Mouse (Mus musculus): Measurements from ENCODE around the gene Ptms. TPM values are rescaled to one million over a fixed set of nuclear protein-coding genes. Genes with fewer than 3 reads are reported as not detected.

Gene Ptms
- polyA plus RNA-seq (2012; rRNA removed) = 1,595 and 1,797 TPM in 2 replicates

DNA sequence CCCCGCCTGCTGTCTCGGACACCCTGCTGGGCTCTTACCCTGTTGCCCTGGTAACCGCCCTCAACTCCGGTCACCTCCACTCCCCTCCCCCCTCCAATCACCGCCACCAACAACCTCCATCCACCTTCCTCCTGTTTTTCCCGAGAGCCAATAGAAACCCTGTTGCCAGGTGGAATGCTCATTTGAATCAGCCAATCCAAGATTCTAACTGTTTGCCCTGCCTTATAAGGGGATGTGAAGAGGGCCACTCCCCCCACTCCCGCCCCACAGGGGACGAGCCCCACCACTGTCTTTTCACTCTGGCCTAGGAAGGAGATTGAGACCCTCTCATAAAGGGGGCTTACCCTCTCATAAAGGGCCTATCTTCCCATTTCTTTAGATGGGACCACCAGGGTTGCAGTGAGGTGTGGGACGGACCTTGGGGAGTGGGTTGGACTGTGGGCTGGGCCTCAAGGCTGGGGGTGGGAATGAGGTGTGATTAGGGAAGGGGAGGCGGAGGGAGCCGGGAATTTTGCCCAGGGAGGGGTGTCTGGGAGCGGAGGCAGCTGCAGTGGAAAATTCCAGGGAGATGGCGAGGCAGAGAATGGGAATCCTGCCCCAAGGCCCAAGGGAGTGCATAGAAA is at the start of gene Ptms:
Ptms (minus strand) TSS at position 409 of the 623 bp plus-strand sequence.
- peak; percentile 67 for DNase-seq
- Histone ChIP-seq H3K4me3 (ENCODE audit: control insufficient read depth, insufficient read depth, low read length) (peak within 1 kb of the TSS; percentile 36), H3K36me3 (ENCODE audit: control insufficient read depth, insufficient read depth, low read length) (peaks cover under 1% of the 10 kb centered on the region), H3K27me3 (ENCODE audit: control insufficient read depth, insufficient read depth, low read length) (no peaks in the 10 kb centered on the region), H3K4me1 (replicated peaks; ENCODE audit: control insufficient read depth, insufficient read depth, low read length) (peaks cover 43% of the 10 kb centered on the region), H3K27ac (ENCODE audit: control insufficient read depth, insufficient read depth, low read length) (peak within 1 kb of the TSS; percentile 26; the same call in 1 of the 2 replicates)
- TF ChIP-seq POLR2A (IDR thresholded peaks at IDR 0.05; ENCODE audit: control insufficient read depth, extremely low read depth, insufficient read depth, low read length, poor library complexity) = 0 out of 2 replicates have a peak, but pooled peaks have one; percentile 33
- no peak for TF ChIP-seq CTCF (IDR thresholded peaks at IDR 0.05; ENCODE audit: borderline replicate concordance, control insufficient read depth, extremely low read depth, insufficient read depth, low read length, poor library complexity)
- WGBS = 27% methylated on average over 13 of the region's 13 CpGs

DNA sequence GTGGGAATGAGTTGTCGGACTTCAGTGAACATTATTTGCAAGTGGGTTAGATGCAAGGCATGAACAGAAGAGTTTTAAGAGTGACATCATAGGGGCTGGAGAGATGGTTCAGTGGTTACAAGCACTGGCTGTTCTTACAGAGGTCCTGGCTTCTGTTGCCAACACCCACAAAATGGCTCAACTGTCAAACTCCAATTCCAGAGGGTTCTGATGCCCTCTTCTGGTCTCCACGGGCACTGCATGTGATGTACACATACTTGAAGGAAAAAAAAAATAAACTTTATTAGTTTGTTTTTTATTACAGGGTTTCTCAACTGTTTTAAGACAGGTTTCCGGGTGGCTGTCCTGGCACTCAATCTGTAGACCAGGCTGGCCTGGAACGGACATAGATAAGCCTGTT is 47.9 kb upstream of the Ptms start:
- peak; percentile 53 for DNase-seq
- Histone ChIP-seq H3K4me3 (ENCODE audit: control insufficient read depth, insufficient read depth, low read length) (no peak overlapping the region), H3K4me1 (replicated peaks; ENCODE audit: control insufficient read depth, insufficient read depth, low read length) (peaks cover 7% of the 10 kb centered on the region), H3K27ac (ENCODE audit: control insufficient read depth, insufficient read depth, low read length) (no peak overlapping the region), H3K27me3 (ENCODE audit: control insufficient read depth, insufficient read depth, low read length) (no peaks in the 10 kb centered on the region), H3K36me3 (ENCODE audit: control insufficient read depth, insufficient read depth, low read length) (no peaks in the 10 kb centered on the region)
- TF ChIP-seq CTCF (IDR thresholded peaks at IDR 0.05; ENCODE audit: borderline replicate concordance, control insufficient read depth, extremely low read depth, insufficient read depth, low read length, poor library complexity) (no peak), POLR2A (IDR thresholded peaks at IDR 0.05; ENCODE audit: control insufficient read depth, extremely low read depth, insufficient read depth, low read length, poor library complexity) (no peak)
- WGBS = 90% methylated on average over 4 of the region's 4 CpGs

DNA sequence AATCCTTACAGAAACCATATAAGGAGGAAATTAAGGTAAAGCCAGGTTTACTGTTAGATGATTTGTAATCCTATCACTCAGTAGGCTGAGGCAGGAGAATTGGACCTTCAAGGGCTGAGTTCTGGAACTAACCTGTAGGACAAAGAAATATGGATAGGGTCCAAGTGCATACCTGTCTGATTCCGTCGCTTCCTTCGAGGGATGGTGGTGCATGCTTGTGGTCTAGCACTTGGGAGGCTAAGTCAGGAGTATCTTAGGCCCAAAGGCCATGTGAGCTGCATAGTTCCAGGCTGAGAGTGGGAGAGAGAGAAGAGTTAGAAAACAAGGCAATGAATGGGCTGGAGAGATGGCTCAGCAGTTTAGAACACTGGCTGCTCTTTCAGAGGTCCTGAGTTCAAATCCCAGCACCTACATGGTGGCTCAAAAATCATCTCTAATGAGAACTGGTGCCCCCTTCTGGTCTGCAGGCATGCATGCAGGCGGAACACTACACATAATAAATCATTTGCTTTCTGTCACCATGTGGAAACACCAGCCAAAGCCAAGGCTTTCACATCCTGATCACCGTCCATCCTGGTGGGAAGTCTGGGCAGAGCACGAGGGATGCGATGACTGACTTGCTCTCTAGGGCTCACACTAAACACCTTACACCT is 46.7 kb upstream of the Ptms start:
- TF ChIP-seq POLR2A (IDR thresholded peaks at IDR 0.05; ENCODE audit: control insufficient read depth, extremely low read depth, insufficient read depth, low read length, poor library complexity) (no peak), CTCF (IDR thresholded peaks at IDR 0.05; ENCODE audit: borderline replicate concordance, control insufficient read depth, extremely low read depth, insufficient read depth, low read length, poor library complexity) (no peak)
- WGBS = 96% methylated on average over 7 of the region's 7 CpGs
- peak; percentile 35 for DNase-seq
- Histone ChIP-seq H3K27me3 (ENCODE audit: control insufficient read depth, insufficient read depth, low read length) (no peaks in the 10 kb centered on the region), H3K36me3 (ENCODE audit: control insufficient read depth, insufficient read depth, low read length) (no peaks in the 10 kb centered on the region), H3K4me3 (ENCODE audit: control insufficient read depth, insufficient read depth, low read length) (no peak overlapping the region), H3K27ac (ENCODE audit: control insufficient read depth, insufficient read depth, low read length) (no peak overlapping the region), H3K4me1 (replicated peaks; ENCODE audit: control insufficient read depth, insufficient read depth, low read length) (peaks cover 7% of the 10 kb centered on the region)

DNA sequence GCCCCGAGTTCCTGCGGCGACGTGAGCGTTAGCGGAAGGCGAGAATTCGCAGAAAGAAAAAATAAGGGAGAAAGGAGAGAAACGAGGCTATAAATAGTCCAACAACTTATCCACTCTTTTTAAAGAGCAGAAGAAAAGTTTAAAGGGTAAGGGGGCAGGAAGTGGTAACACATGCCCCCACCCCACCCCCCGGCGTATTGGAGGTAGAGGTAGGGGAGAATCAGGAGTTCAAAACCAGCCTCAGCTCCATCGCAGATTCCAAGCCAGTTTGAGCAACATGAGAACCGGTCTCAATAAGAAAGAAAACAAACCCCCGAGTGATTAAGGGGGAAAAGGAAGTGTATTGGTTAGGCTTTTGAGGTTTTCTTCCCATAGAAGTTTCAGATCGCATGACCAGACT is 45.8 kb upstream of the Ptms start:
- no peak for TF ChIP-seq POLR2A (IDR thresholded peaks at IDR 0.05; ENCODE audit: control insufficient read depth, extremely low read depth, insufficient read depth, low read length, poor library complexity)
- no peak for TF ChIP-seq CTCF (IDR thresholded peaks at IDR 0.05; ENCODE audit: borderline replicate concordance, control insufficient read depth, extremely low read depth, insufficient read depth, low read length, poor library complexity)
- H3K4me1 ChIP-seq (replicated peaks; ENCODE audit: control insufficient read depth, insufficient read depth, low read length) = peaks cover 7% of the 10 kb centered on the region

DNA sequence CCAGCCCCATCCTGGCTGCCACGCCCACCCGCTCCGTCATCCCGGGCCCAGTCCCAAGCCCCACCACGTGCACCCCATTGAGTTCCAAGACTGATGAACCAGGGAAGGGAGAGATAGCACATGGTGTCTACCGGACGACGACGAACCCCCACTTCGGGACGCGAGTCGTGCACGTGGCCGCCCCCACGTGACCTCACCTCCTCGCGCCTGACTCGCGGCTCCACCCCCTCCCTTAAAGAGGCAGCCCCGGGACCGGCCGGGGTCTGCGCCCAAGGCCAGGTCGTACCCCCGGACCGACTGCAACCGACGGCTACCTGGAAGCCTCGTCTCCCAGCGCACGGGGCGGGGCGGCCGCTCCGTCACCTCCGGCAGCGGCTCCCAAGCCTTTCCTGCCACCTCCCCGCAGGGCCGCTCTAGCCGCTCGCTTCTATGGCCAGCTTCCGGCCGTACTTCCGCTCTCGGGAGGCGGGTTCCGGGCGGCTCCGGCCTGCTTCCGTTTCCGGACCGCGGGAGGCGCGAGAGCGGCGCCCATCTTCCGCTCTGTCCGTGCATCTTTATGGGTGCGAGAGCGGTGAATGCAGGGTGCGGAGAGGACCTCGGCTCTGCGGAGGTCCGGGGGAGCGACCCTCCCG is 45.3 kb upstream of the Ptms start, which contains the start of gene Cops7a:
Cops7a (minus strand) TSS at position 451 of the 632 bp plus-strand sequence.
- peaks cover 7% of the 10 kb centered on the region for H3K4me1 ChIP-seq (replicated peaks; ENCODE audit: control insufficient read depth, insufficient read depth, low read length)
- WGBS = under 1% methylated on average over 68 of the region's 68 CpGs
- 0 out of 2 replicates have a peak, but pooled peaks have one; percentile 40 for TF ChIP-seq CTCF (IDR thresholded peaks at IDR 0.05; ENCODE audit: borderline replicate concordance, control insufficient read depth, extremely low read depth, insufficient read depth, low read length, poor library complexity)
- TF ChIP-seq POLR2A (IDR thresholded peaks at IDR 0.05; ENCODE audit: control insufficient read depth, extremely low read depth, insufficient read depth, low read length, poor library complexity) = peak; percentile 92

More for the DNA sequence above, 45.8 kb upstream of the Ptms start:
- Histone ChIP-seq H3K27ac (ENCODE audit: control insufficient read depth, insufficient read depth, low read length) (peak overlapping the region; percentile 86), H3K36me3 (ENCODE audit: control insufficient read depth, insufficient read depth, low read length) (no peaks in the 10 kb centered on the region), H3K4me3 (ENCODE audit: control insufficient read depth, insufficient read depth, low read length) (peak overlapping the region; percentile 55), H3K27me3 (ENCODE audit: control insufficient read depth, insufficient read depth, low read length) (no peaks in the 10 kb centered on the region)
- DNase-seq = no peak
- whole genome bisulfite sequencing = under 1% methylated on average over 15 of the region's 15 CpGs

DNA sequence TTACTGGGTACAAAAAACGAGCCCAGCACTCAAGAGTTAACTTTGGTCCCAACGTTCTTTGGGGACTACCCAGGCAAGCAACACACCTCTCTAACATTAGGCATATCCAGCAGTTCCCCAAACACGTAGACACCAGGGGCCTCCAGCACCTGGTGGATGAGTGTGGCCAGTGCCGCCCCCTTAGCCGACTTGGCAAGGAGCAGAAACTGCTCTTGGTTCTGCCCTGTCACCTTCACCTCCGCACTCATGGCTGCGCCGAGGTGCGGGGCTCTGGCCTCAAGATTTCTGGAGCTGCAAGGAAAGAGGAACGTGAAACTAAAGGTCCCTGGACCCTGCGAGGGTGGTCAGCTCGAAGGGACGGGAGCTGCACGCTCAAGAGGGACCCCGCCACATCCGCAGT is 44.7 kb upstream of the Ptms start:
- no peak for DNase-seq
- 7% methylated on average over 16 of the region's 16 CpGs for WGBS
- no peak for TF ChIP-seq POLR2A (IDR thresholded peaks at IDR 0.05; ENCODE audit: control insufficient read depth, extremely low read depth, insufficient read depth, low read length, poor library complexity)
- no peak for TF ChIP-seq CTCF (IDR thresholded peaks at IDR 0.05; ENCODE audit: borderline replicate concordance, control insufficient read depth, extremely low read depth, insufficient read depth, low read length, poor library complexity)
- H3K27ac ChIP-seq (ENCODE audit: control insufficient read depth, insufficient read depth, low read length) = no peak overlapping the region
- no peaks in the 10 kb centered on the region for H3K27me3 ChIP-seq (ENCODE audit: control insufficient read depth, insufficient read depth, low read length)
- peaks cover 4% of the 10 kb centered on the region; the same call in 1 of the 2 replicates for H3K36me3 ChIP-seq (ENCODE audit: control insufficient read depth, insufficient read depth, low read length)
- H3K4me3 ChIP-seq (ENCODE audit: control insufficient read depth, insufficient read depth, low read length) = peak overlapping the region; percentile 55
- H3K4me1 ChIP-seq (replicated peaks; ENCODE audit: control insufficient read depth, insufficient read depth, low read length) = peaks cover 7% of the 10 kb centered on the region

More for the DNA sequence above, 45.3 kb upstream of the Ptms start, which contains the start of gene Cops7a:
- DNase-seq = peak; percentile 98
- Histone ChIP-seq H3K27ac (ENCODE audit: control insufficient read depth, insufficient read depth, low read length) (peak within 1 kb of the TSS; percentile 86), H3K36me3 (ENCODE audit: control insufficient read depth, insufficient read depth, low read length) (no peaks in the 10 kb centered on the region), H3K27me3 (ENCODE audit: control insufficient read depth, insufficient read depth, low read length) (no peaks in the 10 kb centered on the region), H3K4me3 (ENCODE audit: control insufficient read depth, insufficient read depth, low read length) (peak within 1 kb of the TSS; percentile 55)

Data from thymus, adult 2 months (tissue).